Mouse (Mus musculus): ENCODE measurements around the gene Zbtb3.

Zbtb3 gene

GRCm38 (mm10) chr19:8839908-8840791 lies 37.8 kb downstream of the Zbtb3 start:
- DNase-seq (ENCODE audit: low spot score in 2 of 2) = peak; percentile 72 to 74

GRCm38 (mm10) chr19:8841012-8841411 lies 38.7 kb downstream of the Zbtb3 start:
- DNase-seq (ENCODE audit: low spot score in 2 of 2) = no peak

- no peak for DNase-seq (ENCODE audit: low spot score in 2 of 2)
Measured at GRCm38 (mm10) chr19:8842961-8843360, 40.6 kb downstream of the Zbtb3 start.

GRCm38 (mm10) chr19:8844371-8845129 lies 42.2 kb downstream of the Zbtb3 start:
- DNase-seq (ENCODE audit: low spot score in 2 of 2) = peak in 1 of 2 experiments; percentile 59

- DNase-seq (ENCODE audit: low spot score in 2 of 2) = no peak
Measured at GRCm38 (mm10) chr19:8848356-8848755, 46.0 kb downstream of the Zbtb3 start.

GRCm38 (mm10) chr19:8850402-8850901 lies 48.1 kb downstream of the Zbtb3 start, which contains the start of gene Lrrn4cl:
Gene Lrrn4cl (plus strand): TSS chr19:8850768.
- peak in 1 of 2 experiments; percentile 58 for DNase-seq (ENCODE audit: low spot score in 2 of 2)

- no peak for DNase-seq (ENCODE audit: low spot score in 2 of 2)
Measured at GRCm38 (mm10) chr19:8851639-8852038, 49.3 kb downstream of the Zbtb3 start.

GRCm38 (mm10) chr19:8852236-8852928 lies 50.0 kb downstream of the Zbtb3 start:
- no peak for DNase-seq (ENCODE audit: low spot score in 2 of 2)

- DNase-seq (ENCODE audit: low spot score in 2 of 2) = no peak
Measured at GRCm38 (mm10) chr19:8853117-8853516, 50.8 kb downstream of the Zbtb3 start.

Measured in urinary bladder, adult 18-20 months (tissue).